Mouse (Mus musculus) splenic B cell, adult 2 months (primary cell): Measurements from ENCODE around the gene Soat2.
A peak's percentile ranks its signal among the peaks of the same experiment; 100 is the strongest.
"Not testable (repeated sequence)": the region's sequence is repeated elsewhere in the genome, so short reads cannot be mapped to it uniquely, and the experiment has no call there.

ENCODE experiments used
- DNase-seq: peaks from one replicate; pipeline ENCODE4 v3.0.0-alpha.2; 2011; ENCODE audit warnings: low read depth, low spot score
- H3K27me3 ChIP-seq: 2 replicates; pipeline ENCODE4 v1.6.1; 2012; ENCODE audit warnings: mild to moderate bottlenecking, low read length, moderate library complexity, mixed read lengths; ENCODE audit not compliant: control insufficient read depth, poor library complexity, insufficient read depth, severe bottlenecking
- H3K36me3 ChIP-seq: 2 replicates; pipeline ENCODE4 v1.6.1; 2012; ENCODE audit warnings: mild to moderate bottlenecking, low read length, moderate library complexity, mixed read lengths; ENCODE audit not compliant: control insufficient read depth, poor library complexity, insufficient read depth, severe bottlenecking

The Soat2 gene

DNA sequence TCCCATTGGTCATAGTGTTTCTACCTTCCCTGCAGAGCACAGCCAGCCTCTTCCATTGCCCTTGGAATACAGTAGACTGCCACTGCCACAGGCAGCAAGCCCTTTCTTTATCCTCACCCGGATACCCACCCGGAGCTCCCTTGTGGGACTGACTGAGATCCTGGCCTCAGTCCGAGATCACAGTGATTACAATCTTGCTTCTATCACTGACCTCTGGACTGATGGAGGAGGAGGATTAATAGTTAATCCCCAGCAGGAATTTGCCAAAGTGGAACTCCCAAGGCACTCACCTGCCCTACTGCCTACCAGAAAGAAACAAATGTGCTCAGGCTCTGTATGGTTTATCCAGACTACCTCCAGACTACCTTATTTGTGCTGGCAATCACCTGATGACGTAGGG, 765 bp upstream of the Soat2 start:
- no peak for DNase-seq
- no peaks in the 10 kb centered on the region for H3K36me3 ChIP-seq
- H3K27me3 ChIP-seq, result 0 out of 2 replicates have a peak, but pooled peaks cover 1% of the 10 kb centered on the region

- DNase-seq, result no peak
- no peaks in the 10 kb centered on the region for H3K27me3 ChIP-seq
- no peaks in the 10 kb centered on the region for H3K36me3 ChIP-seq
Measured at GRCm38 (mm10) chr15:102152646-102153045, 2.3 kb downstream of the Soat2 start.

DNA sequence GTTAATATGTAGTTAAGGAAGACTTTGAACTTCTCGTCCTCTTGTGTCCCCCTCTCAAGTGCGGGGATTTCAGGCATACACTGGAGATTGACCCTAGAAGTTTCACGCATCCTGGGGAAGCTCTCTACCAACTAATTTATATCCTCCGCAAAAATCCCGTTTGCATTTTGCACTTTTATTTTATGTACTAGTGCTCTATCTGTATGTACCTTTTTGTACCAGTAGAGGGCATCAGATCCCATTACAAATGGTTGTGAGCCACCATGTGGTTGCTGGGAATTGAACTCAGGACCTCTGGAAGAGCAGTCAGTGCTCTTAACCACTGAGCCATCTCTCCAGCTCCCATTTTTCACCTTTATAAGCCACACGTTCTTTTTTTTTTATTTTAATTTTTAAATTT, 4.7 kb downstream of the Soat2 start:
- not testable (repeated sequence) for DNase-seq, H3K27me3 ChIP-seq, H3K36me3 ChIP-seq

- Histone ChIP-seq H3K36me3 (no peaks in the 10 kb centered on the region), H3K27me3 (no peaks in the 10 kb centered on the region)
- DNase-seq, result no peak
Measured at GRCm38 (mm10) chr15:102156836-102157235, 6.5 kb downstream of the Soat2 start.

- no peak for DNase-seq
- Histone ChIP-seq H3K27me3 (no peaks in the 10 kb centered on the region), H3K36me3 (no peaks in the 10 kb centered on the region)
Measured at GRCm38 (mm10) chr15:102160415-102161060, 10.2 kb downstream of the Soat2 start.

- DNase-seq, result no peak
- no peaks in the 10 kb centered on the region for H3K36me3 ChIP-seq
- no peaks in the 10 kb centered on the region for H3K27me3 ChIP-seq
Measured at GRCm38 (mm10) chr15:102163900-102164693, 13.8 kb downstream of the Soat2 start.

GRCm38 (mm10) chr15:102165468-102166100, 15.3 kb downstream of the Soat2 start:
- no peaks in the 10 kb centered on the region for H3K27me3 ChIP-seq
- H3K36me3 ChIP-seq, result no peaks in the 10 kb centered on the region
- DNase-seq, result no peak

GRCm38 (mm10) chr15:102167620-102168021, 17.3 kb downstream of the Soat2 start:
- Histone ChIP-seq H3K27me3 (no peaks in the 10 kb centered on the region), H3K36me3 (no peaks in the 10 kb centered on the region)
- DNase-seq, result no peak

DNA sequence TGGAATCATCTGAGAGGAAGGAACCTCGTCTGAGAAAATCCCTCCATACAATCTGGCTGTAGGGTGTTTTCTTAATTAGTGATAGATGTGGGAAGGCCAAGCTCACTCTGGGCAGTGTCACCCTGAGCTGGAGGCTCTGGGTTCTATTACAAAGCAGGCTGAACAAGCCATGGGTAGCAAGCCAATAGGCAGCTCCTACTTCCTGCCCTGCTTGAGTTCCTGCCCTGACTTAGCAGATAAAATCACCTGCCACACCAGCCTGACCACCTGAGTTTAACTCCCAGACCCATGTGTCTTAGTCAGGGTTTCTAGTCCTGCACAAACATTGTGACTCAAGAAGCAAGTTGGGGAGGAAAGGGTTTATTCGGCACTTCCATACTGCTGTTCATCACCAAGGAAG, 18.7 kb downstream of the Soat2 start:
- Histone ChIP-seq H3K36me3 (no peaks in the 10 kb centered on the region), H3K27me3 (no peaks in the 10 kb centered on the region)
- no peak for DNase-seq

- H3K36me3 ChIP-seq, result no peaks in the 10 kb centered on the region
- no peaks in the 10 kb centered on the region for H3K27me3 ChIP-seq
- DNase-seq, result no peak
Measured at GRCm38 (mm10) chr15:102173581-102173980, 23.3 kb downstream of the Soat2 start.

DNA sequence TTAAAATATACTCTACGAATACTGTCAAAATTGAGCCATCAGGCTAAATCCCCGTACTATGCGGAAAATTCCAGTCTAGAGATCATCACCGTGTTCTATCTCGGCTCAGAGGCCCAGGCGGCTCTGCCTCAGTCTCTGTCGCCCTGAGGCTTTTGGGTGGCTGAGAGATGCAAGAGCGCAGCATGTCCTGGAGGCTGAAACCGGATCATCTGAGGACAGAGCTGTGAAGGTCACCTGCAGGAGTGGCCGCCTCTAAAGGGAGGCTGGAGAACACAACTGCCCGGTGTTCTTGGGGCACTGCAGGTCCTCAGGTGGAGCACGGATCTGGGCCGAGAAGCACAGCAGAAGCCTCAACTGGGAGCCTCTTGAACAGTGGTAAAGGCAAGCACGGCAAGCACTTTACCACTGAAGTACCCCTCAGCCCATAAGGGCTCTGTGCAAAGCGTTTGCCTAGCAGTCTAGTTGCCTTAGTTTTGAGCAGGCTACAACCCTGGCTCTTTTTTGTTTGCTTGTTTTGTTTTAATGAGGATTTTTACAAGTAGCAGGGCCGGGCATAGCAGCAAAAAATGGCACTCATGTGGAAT, 25.5 kb downstream of the Soat2 start:
- no peaks in the 10 kb centered on the region for H3K27me3 ChIP-seq
- DNase-seq, result no peak
- H3K36me3 ChIP-seq, result no peaks in the 10 kb centered on the region

DNA sequence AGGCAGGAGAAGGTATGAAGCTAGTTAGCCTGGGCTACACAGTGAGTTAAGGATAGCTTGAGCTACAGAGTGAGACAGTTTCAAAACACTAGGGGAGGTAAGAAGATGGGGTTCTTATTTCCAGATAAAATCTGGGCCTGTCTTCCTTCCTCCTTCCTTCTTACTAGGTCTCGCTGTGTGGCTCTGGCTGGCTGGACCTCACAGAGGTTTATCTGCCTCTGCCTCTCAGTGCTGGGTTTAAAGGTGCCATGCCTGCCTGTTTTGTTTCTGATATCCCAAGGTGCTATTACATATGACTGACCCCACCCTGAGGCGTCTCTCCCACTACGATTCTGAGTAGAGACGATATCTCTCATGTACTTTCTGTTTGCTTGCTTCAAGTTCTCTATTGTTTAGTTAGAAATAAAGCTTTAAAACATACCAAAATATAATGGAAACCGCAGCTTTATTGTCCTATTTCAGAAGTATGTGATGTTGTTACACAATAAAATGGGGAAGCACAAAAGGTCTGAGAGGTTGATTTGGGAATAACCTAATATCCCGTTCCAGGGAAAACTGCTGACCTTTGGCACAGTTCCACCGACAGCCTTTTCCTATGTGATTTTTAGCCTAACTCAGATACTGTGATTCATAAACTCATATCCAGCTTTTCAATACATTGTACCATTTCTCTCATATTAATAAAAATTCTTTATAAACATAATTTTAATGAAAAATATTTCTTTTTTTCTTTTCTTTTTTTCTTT, 26.4 kb downstream of the Soat2 start:
- DNase-seq, result no peak
- no peaks in the 10 kb centered on the region for H3K27me3 ChIP-seq
- no peaks in the 10 kb centered on the region for H3K36me3 ChIP-seq

DNA sequence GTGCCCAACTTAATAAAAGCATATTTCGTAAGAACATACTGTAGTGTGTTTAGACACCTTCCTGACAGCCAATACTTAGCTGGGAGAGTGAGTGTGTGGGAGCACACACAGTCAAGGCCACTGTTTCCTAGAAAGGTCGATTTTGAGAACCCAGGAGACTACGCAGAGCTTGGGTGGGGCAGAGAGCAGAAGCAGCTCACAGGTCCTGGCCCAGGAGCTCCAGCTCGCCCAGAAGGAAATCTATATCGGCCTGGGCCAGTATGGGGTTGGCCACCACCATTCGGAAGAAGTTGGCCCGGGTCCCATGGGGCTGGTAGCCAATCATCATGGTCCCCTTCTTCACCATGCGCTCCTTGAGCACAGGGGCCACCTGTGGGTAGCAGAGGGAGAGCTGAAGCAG, 27.1 kb downstream of the Soat2 start:
- Histone ChIP-seq H3K36me3 (no peaks in the 10 kb centered on the region), H3K27me3 (no peaks in the 10 kb centered on the region)
- DNase-seq, result no peak

DNA sequence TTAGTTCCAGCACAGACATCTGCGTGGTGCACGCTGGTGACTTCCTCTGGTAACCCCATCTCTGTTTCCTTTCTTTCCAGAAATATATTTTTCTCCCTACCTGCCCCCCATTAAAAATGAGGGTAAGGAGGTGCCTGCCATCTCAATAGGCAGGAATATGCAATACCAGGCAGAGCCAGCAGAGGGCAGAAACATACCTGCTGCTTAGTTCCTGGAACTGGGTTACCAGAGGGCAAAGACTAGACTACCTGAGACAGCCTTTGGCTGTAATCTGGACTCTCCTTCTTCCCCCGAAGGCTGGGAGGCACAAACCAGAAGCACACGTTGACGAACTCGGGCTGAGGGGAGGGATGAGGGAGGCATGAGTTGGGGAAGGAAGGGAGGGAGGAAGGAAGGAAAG, 28.0 kb downstream of the Soat2 start:
- peak; percentile 90 for DNase-seq

More for the DNA sequence above, 28.0 kb downstream of the Soat2 start:
- Histone ChIP-seq H3K27me3 (no peaks in the 10 kb centered on the region), H3K36me3 (no peaks in the 10 kb centered on the region)
